Mouse (Mus musculus): ENCODE measurements around the gene Flt3l.

DNA sequence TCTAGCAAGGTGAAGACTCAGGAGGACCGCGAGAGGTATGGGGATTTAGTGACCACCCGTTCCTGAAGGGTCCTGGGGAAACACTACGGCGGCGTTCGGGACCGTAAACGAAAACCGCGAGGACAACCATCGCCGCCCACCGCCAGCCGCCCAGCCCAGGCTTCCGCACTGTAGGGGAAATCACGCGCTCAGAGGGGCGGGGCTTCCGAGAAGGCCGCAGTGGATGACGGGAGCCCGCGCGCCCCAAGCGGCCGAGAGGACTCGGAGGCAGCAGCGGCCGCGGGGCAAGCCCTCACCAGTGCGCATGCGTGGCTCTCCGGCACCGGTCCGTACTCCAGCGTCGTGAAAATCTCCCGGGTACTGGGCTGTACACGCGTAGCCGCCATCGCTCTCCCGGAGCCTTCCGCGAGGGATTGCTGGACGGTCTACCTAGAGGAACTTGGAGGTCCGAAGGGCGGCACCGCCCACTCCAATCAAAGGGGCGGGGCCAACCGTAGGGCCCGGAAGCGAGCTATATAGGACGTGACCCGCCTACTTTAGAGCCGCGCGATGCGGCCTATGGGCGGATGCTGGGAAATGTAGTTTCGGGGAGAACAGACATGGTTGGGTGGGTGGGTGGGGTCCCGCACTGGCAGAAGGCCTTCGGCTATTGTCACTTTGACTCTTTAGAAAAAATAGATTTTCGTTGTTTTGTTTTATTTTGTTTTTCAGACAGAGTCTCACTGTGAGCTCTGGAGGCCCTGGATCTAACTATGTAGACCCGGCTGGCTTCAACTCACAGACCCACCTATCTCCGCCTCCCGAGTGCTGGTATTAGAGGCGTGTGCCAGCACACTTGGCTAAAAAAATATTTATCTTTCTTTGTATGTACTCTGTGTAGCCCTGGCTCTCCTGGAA is 18.1 kb upstream of the Flt3l start, which contains the start of the genes Pih1d1 and Aldh16a1:
- TF ChIP-seq CTCF (IDR thresholded peaks at IDR 0.05; ENCODE audit: borderline replicate concordance, insufficient read depth, low read length) (no peak), POLR2A (IDR thresholded peaks at IDR 0.05; ENCODE audit: low read depth, low read length) (peak; percentile 85)
